Mouse (Mus musculus) liver, postnatal 0 days (tissue): ENCODE measurements around the gene Actr3. TPM values are rescaled to one million over a fixed set of nuclear protein-coding genes. Genes with fewer than 3 reads are reported as not detected.

Experiments used
- ATAC-seq: fragments of 200-750 bp; cut with Nextera tagmentation; 2 replicates; pipeline ENCODE4 v1.8.0; 2017; ENCODE audit warnings: mild to moderate bottlenecking, moderate library complexity
- DNase-seq: peaks from one replicate; pipeline ENCODE4 v3.0.0-alpha.2; 2016
- H3K27ac ChIP-seq: fragments of 300-500 bp; sonication (generic); 2 replicates; pipeline ENCODE4 v1.5.1; 2014; ENCODE audit warnings: antibody characterized with exemption, moderate library complexity, mild to moderate bottlenecking, low read depth
- H3K27me3 ChIP-seq: fragments of 300-500 bp; sonication (generic); 2 replicates; pipeline ENCODE4 v1.6.1; 2014; ENCODE audit warnings: low read length, control low read depth, mixed read lengths; ENCODE audit not compliant: insufficient read depth
- H3K36me3 ChIP-seq: fragments of 300-500 bp; sonication (generic); replicated peaks from 2 replicates; pipeline ENCODE4 v1.6.1; 2014; ENCODE audit warnings: mild to moderate bottlenecking, control low read depth, low read length, moderate library complexity, mixed read lengths; ENCODE audit not compliant: insufficient read depth
- H3K4me1 ChIP-seq: fragments of 300-500 bp; sonication (generic); 2 replicates; pipeline ENCODE4 v1.6.1; 2014; ENCODE audit warnings: antibody characterized with exemption, mild to moderate bottlenecking, control low read depth; ENCODE audit not compliant: insufficient read depth
- H3K4me2 ChIP-seq: fragments of 300-500 bp; sonication (generic); 2 replicates; pipeline ENCODE4 v1.6.1; 2014; ENCODE audit warnings: low read depth, mild to moderate bottlenecking, low read length, moderate library complexity, mixed read lengths
- H3K4me3 ChIP-seq: fragments of 300-500 bp; sonication (generic); 2 replicates; pipeline ENCODE4 v1.5.1; 2014; ENCODE audit warnings: low read depth, low read length
- H3K9ac ChIP-seq: fragments of 300-500 bp; sonication (generic); replicated peaks from 2 replicates; pipeline ENCODE4 v1.6.1; 2014; ENCODE audit warnings: mild to moderate bottlenecking, moderate library complexity
- H3K9me3 ChIP-seq: fragments of 300-500 bp; sonication (generic); 2 replicates; pipeline ENCODE4 v1.6.1; 2016; ENCODE audit warnings: mild to moderate bottlenecking, control low read depth, low read length, mixed read lengths
- CTCF ChIP-seq: sonication (generic); IDR thresholded peaks from 2 replicates; pipeline ENCODE4 v1.5.1; 2016; ENCODE audit warnings: antibody characterized with exemption, low read depth
- EP300 ChIP-seq: IDR thresholded peaks from 2 replicates; pipeline ENCODE4 v1.6.1; 2016; ENCODE audit warnings: antibody characterized with exemption, low read depth, mild to moderate bottlenecking
- WGBS: fragments of 180-500 bp; shearing (Covaris S2); extraction: QIAGEN DNeasy Blood & Tissue Kit; methylation state at CpG from one replicate; pipeline ENCODE4 v1.1.7; 2014; ENCODE audit not compliant: insufficient replicate concordance; 5-methylcytosine and 5-hydroxymethylcytosine counted together
- polyA plus RNA-seq: library from polyadenylated mRNA; unstranded; fragments of >200 nt; fragmentation: Nextera tagmentation; extraction: Ambion mirVana; gene quantifications from 2 replicates; pipeline ENCODE4 v1.2.1, GENCODE M21; 2015

Gene Actr3
- polyA plus RNA-seq, 1 experiment from 2014 or later = 129 TPM

DNA sequence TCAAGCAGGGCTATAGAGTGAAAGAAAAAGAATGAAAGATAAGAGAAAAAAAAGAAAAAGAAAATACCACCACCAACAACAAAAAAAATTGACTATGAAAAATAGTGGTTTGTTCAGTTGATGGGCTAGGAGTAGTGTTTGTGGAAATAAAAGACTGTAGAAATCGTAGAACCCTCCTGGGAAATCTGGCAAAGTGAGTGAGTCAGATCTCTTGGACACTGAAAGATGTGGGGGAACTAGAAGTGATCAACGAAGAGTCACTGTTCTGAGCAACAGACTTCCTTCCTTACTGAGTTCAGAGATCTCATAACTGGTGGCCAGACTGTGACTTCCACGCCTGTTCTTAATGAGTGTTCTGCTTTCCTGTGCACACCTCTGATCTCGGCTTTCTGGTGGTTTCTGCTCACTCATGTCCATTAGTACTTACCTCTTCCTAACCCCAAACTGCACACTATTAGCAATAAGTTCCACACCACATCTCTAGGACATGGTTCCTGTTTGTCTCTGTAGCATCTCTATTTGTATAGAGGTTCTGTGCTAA is 37.7 kb upstream of the Actr3 start:
- no peaks in the 10 kb centered on the region for H3K9me3 ChIP-seq
- H3K27ac ChIP-seq = no peak overlapping the region
- no peaks in the 10 kb centered on the region for H3K36me3 ChIP-seq
- no peak overlapping the region for H3K4me2 ChIP-seq
- TF ChIP-seq CTCF (no peak), EP300 (no peak)
- H3K27me3 ChIP-seq = no peaks in the 10 kb centered on the region
- no peak overlapping the region for H3K4me3 ChIP-seq
- ATAC-seq = 0 out of 2 replicates have a peak, but pooled peaks have one; percentile 33
- H3K4me1 ChIP-seq = peaks cover 3% of the 10 kb centered on the region; the same call in 1 of the 2 replicates
- H3K9ac ChIP-seq = no peak overlapping the region
- no peak for DNase-seq
- 22% methylated on average over 4 of the region's 4 CpGs for WGBS

DNA sequence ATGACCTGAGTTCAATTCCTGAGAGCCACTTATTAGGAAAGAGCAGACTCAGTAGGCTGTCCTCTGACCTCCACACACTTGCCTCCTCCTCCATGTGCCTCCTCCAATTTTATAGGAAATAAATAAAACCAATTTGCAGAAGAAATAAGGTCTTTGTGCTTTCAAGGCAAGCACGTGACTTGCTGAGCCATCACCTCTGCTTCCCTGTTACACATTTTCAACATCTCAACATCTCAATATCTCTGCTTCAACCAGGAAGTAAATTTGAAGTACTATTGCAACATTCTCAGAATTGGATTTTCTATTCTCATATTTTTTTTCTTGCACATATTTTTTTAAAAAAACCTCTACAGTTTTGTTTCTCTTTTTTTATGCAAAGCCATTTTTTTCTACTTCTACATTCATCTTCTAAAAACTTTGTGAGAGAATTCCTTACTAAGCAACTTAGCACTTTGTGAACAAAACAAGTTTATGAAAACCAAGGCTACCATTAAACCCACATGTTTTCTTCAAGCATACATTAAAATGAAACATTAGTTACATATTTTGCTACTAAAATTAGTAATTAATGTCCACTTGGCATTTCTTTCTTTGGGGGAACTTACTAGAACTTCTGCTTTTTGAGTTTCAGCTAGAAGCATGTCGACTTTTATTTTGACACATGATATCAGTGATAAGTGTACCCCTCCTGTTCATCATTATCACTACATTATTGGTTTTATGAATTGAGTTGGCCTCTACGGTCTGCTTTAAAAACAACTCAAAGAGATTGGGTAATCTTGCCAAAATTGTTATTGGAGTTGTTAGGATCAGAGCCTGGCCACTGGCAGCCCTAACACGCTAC is 35.5 kb upstream of the Actr3 start:
- DNase-seq = no peak
- peak; percentile 12; the same call in 1 of the 2 replicates for ATAC-seq
- Histone ChIP-seq H3K36me3 (no peaks in the 10 kb centered on the region), H3K4me2 (no peak overlapping the region), H3K9me3 (no peaks in the 10 kb centered on the region), H3K4me3 (no peak overlapping the region), H3K27ac (peak overlapping the region; percentile 34; the same call in 1 of the 2 replicates), H3K9ac (no peak overlapping the region), H3K27me3 (no peaks in the 10 kb centered on the region), H3K4me1 (peaks cover 3% of the 10 kb centered on the region; the same call in 1 of the 2 replicates)
- WGBS = 50% methylated on average over 4 of the region's 4 CpGs
- TF ChIP-seq EP300 = no peak
- no peak for TF ChIP-seq CTCF

DNA sequence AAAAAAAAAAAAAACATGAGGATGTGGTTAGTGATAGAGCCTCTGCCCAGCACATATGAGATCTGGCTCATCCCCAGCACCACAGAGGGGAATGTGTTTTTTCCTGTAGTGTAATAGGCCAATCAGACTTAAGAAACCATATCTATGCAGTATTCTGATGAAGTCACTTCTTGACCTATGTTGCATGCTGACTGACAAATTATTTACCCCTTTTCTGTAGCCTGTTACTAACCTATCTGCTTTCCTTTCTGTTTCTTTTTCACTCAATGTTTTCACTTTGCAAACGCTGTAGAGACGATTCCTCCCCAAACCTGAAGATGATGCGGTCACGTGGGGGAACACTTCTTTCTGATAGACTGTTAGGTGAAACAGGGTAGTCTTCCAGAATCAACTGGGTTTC is 32.4 kb upstream of the Actr3 start:
- no peak for ATAC-seq
- Histone ChIP-seq H3K27ac (no peak overlapping the region), H3K9me3 (no peaks in the 10 kb centered on the region), H3K4me3 (no peak overlapping the region), H3K9ac (no peak overlapping the region), H3K27me3 (no peaks in the 10 kb centered on the region), H3K36me3 (no peaks in the 10 kb centered on the region), H3K4me1 (peaks cover 3% of the 10 kb centered on the region; the same call in 1 of the 2 replicates), H3K4me2 (no peak overlapping the region)
- TF ChIP-seq CTCF = no peak
- TF ChIP-seq EP300 = no peak
- DNase-seq = no peak
- 72% methylated on average over 4 of the region's 4 CpGs for WGBS

DNA sequence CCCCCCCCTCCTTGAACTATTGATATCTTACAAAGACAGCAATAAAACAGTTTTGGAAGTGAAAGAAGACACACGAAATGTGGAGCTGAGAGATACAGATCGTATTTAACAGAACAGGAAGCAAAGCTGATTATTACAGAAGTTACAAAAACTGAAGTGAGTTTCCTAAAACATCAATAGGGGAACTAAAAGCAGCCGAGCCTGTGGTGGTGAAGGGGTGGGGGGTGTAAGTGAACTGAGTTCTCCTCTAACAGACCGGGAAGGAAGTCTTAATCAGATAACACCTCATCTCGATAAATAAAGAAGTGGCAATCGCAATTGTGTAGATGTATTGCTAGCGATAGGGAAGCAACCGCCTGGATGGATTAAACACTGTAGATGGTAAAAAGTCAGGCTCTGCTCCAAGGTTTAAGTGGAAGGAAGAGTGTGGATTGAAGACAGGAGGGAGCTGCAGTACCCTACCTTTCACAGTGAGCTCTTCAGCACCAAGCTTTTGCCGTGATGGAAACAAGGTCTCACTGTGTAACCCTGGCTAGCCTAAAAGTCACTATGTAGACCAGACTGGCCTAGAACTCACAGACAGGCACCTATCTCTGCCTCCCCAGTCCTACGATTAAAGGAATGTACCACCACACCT is 31.2 kb upstream of the Actr3 start:
- Histone ChIP-seq H3K36me3 (no peaks in the 10 kb centered on the region), H3K9ac (no peak overlapping the region; the same call in 1 of the 2 replicates), H3K27me3 (no peaks in the 10 kb centered on the region), H3K4me2 (peak overlapping the region; percentile 35), H3K4me1 (peaks cover 3% of the 10 kb centered on the region; the same call in 1 of the 2 replicates), H3K9me3 (no peaks in the 10 kb centered on the region), H3K4me3 (no peak overlapping the region), H3K27ac (peak overlapping the region; percentile 80)
- no peak for TF ChIP-seq EP300
- TF ChIP-seq CTCF = no peak
- 22% methylated on average over 10 of the region's 10 CpGs for WGBS
- ATAC-seq = peak; percentile 32
- DNase-seq = no peak

DNA sequence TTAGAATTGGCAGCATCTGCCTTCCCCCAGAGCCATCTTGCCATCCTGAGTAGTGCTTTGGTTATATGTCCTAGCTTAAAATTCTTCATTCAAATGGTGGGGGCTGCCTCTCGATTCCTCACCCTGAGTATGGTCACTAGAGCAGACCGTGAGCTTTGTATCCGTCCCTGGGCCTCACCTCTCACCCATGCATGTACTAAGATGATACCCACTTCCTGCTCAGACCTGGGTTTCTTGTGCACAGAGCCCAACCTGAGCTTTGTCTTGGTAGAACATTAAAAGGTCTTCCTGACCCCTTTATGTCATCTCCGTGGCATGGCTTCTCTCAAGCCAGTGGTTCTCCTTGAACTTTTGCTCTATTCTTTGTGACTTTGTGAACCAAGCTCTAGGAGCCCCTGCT is 28.5 kb upstream of the Actr3 start:
- H3K4me2 ChIP-seq = no peak overlapping the region
- 67% methylated on average over 4 of the region's 4 CpGs for WGBS
- no peaks in the 10 kb centered on the region for H3K36me3 ChIP-seq
- ATAC-seq = no peak
- H3K27me3 ChIP-seq = no peaks in the 10 kb centered on the region
- DNase-seq = no peak
- H3K4me3 ChIP-seq = no peak overlapping the region
- H3K27ac ChIP-seq = no peak overlapping the region
- H3K4me1 ChIP-seq = peaks cover 2% of the 10 kb centered on the region
- no peak overlapping the region for H3K9ac ChIP-seq
- TF ChIP-seq EP300 (no peak), CTCF (no peak)
- no peaks in the 10 kb centered on the region for H3K9me3 ChIP-seq

DNA sequence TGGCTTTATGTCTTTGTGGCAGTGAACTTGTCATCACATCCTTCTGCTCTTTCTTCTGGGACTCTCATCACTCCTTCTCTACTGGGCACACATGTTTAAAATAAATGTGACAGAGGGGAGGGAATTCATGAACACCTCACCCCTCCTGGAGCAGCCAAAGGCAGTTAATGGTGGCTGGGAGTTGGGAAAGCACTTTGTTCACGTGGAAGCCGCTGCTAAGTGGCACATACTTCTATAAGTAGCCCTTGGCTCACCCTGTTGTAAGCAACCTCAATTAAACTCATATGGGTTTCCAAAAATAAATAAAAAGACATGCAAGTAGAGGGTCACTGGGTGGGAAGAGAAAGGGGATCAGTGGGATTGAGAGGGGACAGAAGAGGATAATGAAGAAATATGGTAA is 27.8 kb upstream of the Actr3 start:
- no peak for ATAC-seq
- 65% methylated on average over 2 of the region's 2 CpGs for WGBS
- H3K9ac ChIP-seq = no peak overlapping the region

More for the DNA sequence above, 27.8 kb upstream of the Actr3 start:
- no peaks in the 10 kb centered on the region for H3K27me3 ChIP-seq
- H3K4me2 ChIP-seq = no peak overlapping the region
- no peaks in the 10 kb centered on the region for H3K36me3 ChIP-seq
- no peaks in the 10 kb centered on the region for H3K9me3 ChIP-seq
- H3K4me3 ChIP-seq = no peak overlapping the region
- TF ChIP-seq CTCF = no peak
- TF ChIP-seq EP300 = no peak
- peaks cover 4% of the 10 kb centered on the region for H3K4me1 ChIP-seq
- peak overlapping the region; percentile 66; the same call in 1 of the 2 replicates for H3K27ac ChIP-seq
- DNase-seq = no peak
